Mouse (Mus musculus) ES-E14 (cell line): Measurements from ENCODE around the gene Gpr31b.
"Not testable (repeated sequence)": the region's sequence is repeated elsewhere in the genome, so short reads cannot be mapped to it uniquely, and the experiment has no call there.

Experiments
- HCFC1 ChIP-seq: IDR thresholded peaks from 2 replicates; pipeline ENCODE4 v1.6.1; 2012; ENCODE audit warnings: low read length, inconsistent platforms, borderline replicate concordance; ENCODE audit not compliant: insufficient read depth
- MAFK ChIP-seq: IDR thresholded peaks from 2 replicates; pipeline ENCODE4 v1.6.1; 2014; ENCODE audit warnings: mild to moderate bottlenecking, low read depth, low read length, inconsistent platforms; ENCODE audit not compliant: insufficient read depth
- ZNF384 ChIP-seq: IDR thresholded peaks from 2 replicates; pipeline ENCODE4 v1.6.1; 2012; ENCODE audit warnings: low read depth, low read length, inconsistent platforms

- not testable (repeated sequence) for TF ChIP-seq HCFC1, MAFK, ZNF384
Measured at GRCm38 (mm10) chr17:13062882-13063281, 10.8 kb upstream of the Gpr31b start.
